Mouse (Mus musculus): ENCODE data around the gene Lrrc4b. TPM values are rescaled to one million over a fixed set of nuclear protein-coding genes. Genes with fewer than 3 reads are reported as not detected.

Lrrc4b gene
- total and polyA plus RNA-seq, 3 experiments: 5.1 to 10.3 (median 8.5) TPM

- no peak for DNase-seq
These were observed 58.2 kb downstream of the Lrrc4b start for GRCm38 (mm10) chr7:44486927-44487575.

- DNase-seq: no peak
These were observed 59.1 kb downstream of the Lrrc4b start for GRCm38 (mm10) chr7:44487936-44488335.

- no peak for DNase-seq
These were observed 59.7 kb downstream of the Lrrc4b start for GRCm38 (mm10) chr7:44488545-44488944.

- no peak for DNase-seq
These were observed 61.5 kb downstream of the Lrrc4b start for GRCm38 (mm10) chr7:44490281-44490680.

GRCm38 (mm10) chr7:44491391-44491790 lies 62.6 kb downstream of the Lrrc4b start:
- no peak for DNase-seq

GRCm38 (mm10) chr7:44492166-44492826 lies 63.5 kb downstream of the Lrrc4b start:
- no peak for DNase-seq

- no peak for DNase-seq
These were observed 65.9 kb downstream of the Lrrc4b start for GRCm38 (mm10) chr7:44494681-44495080.

GRCm38 (mm10) chr7:44495086-44495485 lies 66.3 kb downstream of the Lrrc4b start:
- no peak for DNase-seq

GRCm38 (mm10) chr7:44495992-44496770 lies 67.4 kb downstream of the Lrrc4b start, which contains the start of the genes Emc10 and Fam71e1:
TSS of gene Emc10 (minus strand) at chr7:44496529.
TSS of gene Fam71e1 (plus strand) at chr7:44496581.
- DNase-seq: peak; percentile 98

- no peak for DNase-seq
These were observed 67.9 kb downstream of the Lrrc4b start for GRCm38 (mm10) chr7:44496771-44497109.

GRCm38 (mm10) chr7:44497361-44498055 lies 68.7 kb downstream of the Lrrc4b start:
- DNase-seq: no peak

- DNase-seq: no peak
These were observed 70.1 kb downstream of the Lrrc4b start for GRCm38 (mm10) chr7:44498922-44499321.

GRCm38 (mm10) chr7:44500046-44500445 lies 71.2 kb downstream of the Lrrc4b start:
- no peak for DNase-seq

- DNase-seq: peak; percentile 56
These were observed 72.8 kb downstream of the Lrrc4b start for GRCm38 (mm10) chr7:44501563-44502115.

GRCm38 (mm10) chr7:44507491-44507890 lies 78.7 kb downstream of the Lrrc4b start:
- no peak for DNase-seq

Small RNA genes lying within 50 kb of the gene (microRNA-seq; reads per million reads assigned to microRNA genes)
- gene Mir7052: 3.7 to 6.2 reads per million in 2 experiments

Other genes with a start within 250 kb of the Lrrc4b start
- not detected for gene Klk1b24, start 240.8 kb upstream of the Lrrc4b start, total RNA-seq (2021)
- gene Klk1b24, start 240.8 kb upstream of the Lrrc4b start, polyA plus RNA-seq (2012; rRNA removed): not detected in 2 replicates
- not detected for gene Klk1b3, start 230.8 kb upstream of the Lrrc4b start, total RNA-seq (2021)
- not detected in 2 replicates for gene Klk1b3, start 230.8 kb upstream of the Lrrc4b start, polyA plus RNA-seq (2012; rRNA removed)
- not detected for gene Klk1b4, start 221.6 kb upstream of the Lrrc4b start, total RNA-seq (2021)
- gene Klk1b4, start 221.6 kb upstream of the Lrrc4b start, polyA plus RNA-seq (2012; rRNA removed): not detected in 2 replicates
- not detected for gene Klk1b5, start 213.1 kb upstream of the Lrrc4b start, total RNA-seq (2021)
- not detected in 2 replicates for gene Klk1b5, start 213.1 kb upstream of the Lrrc4b start, polyA plus RNA-seq (2012; rRNA removed)
- not detected for gene Klk1, start 203.7 kb upstream of the Lrrc4b start, total RNA-seq (2021)
- gene Klk1, start 203.7 kb upstream of the Lrrc4b start, polyA plus RNA-seq (2012; rRNA removed): 0.46 and 0.67 TPM in 2 replicates
- not detected for gene Gm36864, start 192.8 kb upstream of the Lrrc4b start, total RNA-seq (2021)
- not detected in 2 replicates for gene Gm36864, start 192.8 kb upstream of the Lrrc4b start, polyA plus RNA-seq (2012; rRNA removed)
- gene 1700028J19Rik, start 182.3 kb upstream of the Lrrc4b start, total RNA-seq (2021): 1 to 10 TPM in 1 of 2 experiments, under 1 TPM in 1; 0.66 to 1.4 TPM
- gene 1700028J19Rik, start 182.3 kb upstream of the Lrrc4b start, polyA plus RNA-seq (2012; rRNA removed): 1.2 and 1.8 TPM in 2 replicates
- gene 2410002F23Rik, start 182.3 kb upstream of the Lrrc4b start, total RNA-seq (2021): 10 to 100 TPM; 81.5 to 83.8 TPM
- 195 and 237 TPM in 2 replicates for gene 2410002F23Rik, start 182.3 kb upstream of the Lrrc4b start, polyA plus RNA-seq (2012; rRNA removed)
- gene Acp4, start 171.6 kb upstream of the Lrrc4b start, total RNA-seq (2021): not detected
- gene Acp4, start 171.6 kb upstream of the Lrrc4b start, polyA plus RNA-seq (2012; rRNA removed): not detected in 2 replicates
- gene Gm15517, start 167.6 kb upstream of the Lrrc4b start, total RNA-seq (2021): not detected
- gene Gm15517, start 167.6 kb upstream of the Lrrc4b start, polyA plus RNA-seq (2012; rRNA removed): not detected in 2 replicates
- gene Clec11a, start 122.1 kb upstream of the Lrrc4b start, total RNA-seq (2021): 1 to 10 TPM; 4.6 to 5.1 TPM
- gene Clec11a, start 122.1 kb upstream of the Lrrc4b start, polyA plus RNA-seq (2012; rRNA removed): 11.4 and 13.0 TPM in 2 replicates
- gene Shank1, start 118.8 kb upstream of the Lrrc4b start, total RNA-seq (2021): 1 to 10 TPM; 8.0 to 9.1 TPM
- gene Shank1, start 118.8 kb upstream of the Lrrc4b start, polyA plus RNA-seq (2012; rRNA removed): 2.5 and 2.9 TPM in 2 replicates
- 1 to 10 TPM; 4.8 to 6.2 TPM for gene Syt3, start 44.9 kb upstream of the Lrrc4b start, total RNA-seq (2021)
- gene Syt3, start 44.9 kb upstream of the Lrrc4b start, polyA plus RNA-seq (2012; rRNA removed): 12.1 and 16.0 TPM in 2 replicates
- 1 to 10 TPM in 1 of 2 experiments, under 1 TPM in 1; 0.66 to 1.2 TPM for gene 1700008O03Rik, start 43.2 kb upstream of the Lrrc4b start, total RNA-seq (2021)
- 1.6 and 2.3 TPM in 2 replicates for gene 1700008O03Rik, start 43.2 kb upstream of the Lrrc4b start, polyA plus RNA-seq (2012; rRNA removed)
- gene Aspdh, start 36.4 kb downstream of the Lrrc4b start, total RNA-seq (2021): under 1 TPM in 1 of 2 experiments, not detected in 1; 0.75 TPM
- 0.91 and 2.4 TPM in 2 replicates for gene Aspdh, start 36.4 kb downstream of the Lrrc4b start, polyA plus RNA-seq (2012; rRNA removed)
- gene Josd2, start 39.0 kb downstream of the Lrrc4b start, total RNA-seq (2021): 10 to 100 TPM; 51.2 to 61.7 TPM
- 171 and 179 TPM in 2 replicates for gene Josd2, start 39.0 kb downstream of the Lrrc4b start, polyA plus RNA-seq (2012; rRNA removed)
- 100 to 1,000 TPM in 1 of 2 experiments, 10 to 100 TPM in 1; 77.9 to 101 TPM for gene Emc10, start 67.5 kb downstream of the Lrrc4b start, total RNA-seq (2021)
- gene Emc10, start 67.5 kb downstream of the Lrrc4b start, polyA plus RNA-seq (2012; rRNA removed): 516 and 555 TPM in 2 replicates
- gene Fam71e1, start 67.6 kb downstream of the Lrrc4b start, total RNA-seq (2021): 1 to 10 TPM; 8.3 to 9.1 TPM
- 28.6 and 30.9 TPM in 2 replicates for gene Fam71e1, start 67.6 kb downstream of the Lrrc4b start, polyA plus RNA-seq (2012; rRNA removed)
- gene Mybpc2, start 95.6 kb downstream of the Lrrc4b start, total RNA-seq (2021): under 1 TPM in 1 of 2 experiments, not detected in 1; 0.24 TPM
- gene Mybpc2, start 95.6 kb downstream of the Lrrc4b start, polyA plus RNA-seq (2012; rRNA removed): not detected in 2 replicates
- gene Spib, start 103.1 kb downstream of the Lrrc4b start, total RNA-seq (2021): under 1 TPM; 0.31 to 0.40 TPM
- 0.58 and 0.66 TPM in 2 replicates for gene Spib, start 103.1 kb downstream of the Lrrc4b start, polyA plus RNA-seq (2012; rRNA removed)
- 10 to 100 TPM in 1 of 2 experiments, 1 to 10 TPM in 1; 8.0 to 17.3 TPM for gene Pold1, start 119.8 kb downstream of the Lrrc4b start, total RNA-seq (2021)
- gene Pold1, start 119.8 kb downstream of the Lrrc4b start, polyA plus RNA-seq (2012; rRNA removed): 27.3 and 31.0 TPM in 2 replicates
- gene Nr1h2, start 124.9 kb downstream of the Lrrc4b start, total RNA-seq (2021): 100 to 1,000 TPM; 106 to 125 TPM
- gene Nr1h2, start 124.9 kb downstream of the Lrrc4b start, polyA plus RNA-seq (2012; rRNA removed): 305 and 306 TPM in 2 replicates
- 1 to 10 TPM in 1 of 2 experiments, under 1 TPM in 1; 0.55 to 1.3 TPM for gene Napsa, start 143.4 kb downstream of the Lrrc4b start, total RNA-seq (2021)
- gene Napsa, start 143.4 kb downstream of the Lrrc4b start, polyA plus RNA-seq (2012; rRNA removed): 2.2 TPM in 2 replicates
- gene Kcnc3, start 161.6 kb downstream of the Lrrc4b start, total RNA-seq (2021): 1 to 10 TPM; 4.4 to 4.8 TPM
- gene Kcnc3, start 161.6 kb downstream of the Lrrc4b start, polyA plus RNA-seq (2012; rRNA removed): 7.2 and 8.8 TPM in 2 replicates
- gene Myh14, start 241.8 kb downstream of the Lrrc4b start, total RNA-seq (2021): 1 to 10 TPM; 3.2 to 5.6 TPM
- gene Myh14, start 241.8 kb downstream of the Lrrc4b start, polyA plus RNA-seq (2012; rRNA removed): 1.2 and 1.7 TPM in 2 replicates

Data from adrenal gland, adult 2 months (tissue).